Mouse (Mus musculus): ENCODE results near the gene Lrrc4c.

Lrrc4c gene

DNA sequence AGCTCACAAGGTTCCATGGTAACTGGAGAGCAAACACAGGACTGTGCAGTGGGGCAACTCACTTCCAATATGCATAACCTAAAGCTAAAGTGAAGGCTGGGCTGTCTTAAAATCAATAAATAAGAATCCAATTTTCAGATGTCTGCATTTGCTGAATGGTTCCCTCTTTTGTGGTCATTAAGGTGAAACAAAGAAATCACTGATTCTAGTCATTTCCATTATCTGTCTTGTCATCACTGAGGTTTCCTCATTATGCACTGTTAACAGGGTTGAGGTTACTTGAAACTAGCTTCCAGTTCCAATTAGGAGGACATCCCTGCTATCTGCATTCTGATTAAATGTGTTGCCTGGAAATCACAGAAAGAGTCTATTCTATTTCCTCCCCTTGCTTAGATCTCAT, 1291.5 kb downstream of the Lrrc4c start:
- DNase-seq (ENCODE audit: low spot score) = no peak

DNA sequence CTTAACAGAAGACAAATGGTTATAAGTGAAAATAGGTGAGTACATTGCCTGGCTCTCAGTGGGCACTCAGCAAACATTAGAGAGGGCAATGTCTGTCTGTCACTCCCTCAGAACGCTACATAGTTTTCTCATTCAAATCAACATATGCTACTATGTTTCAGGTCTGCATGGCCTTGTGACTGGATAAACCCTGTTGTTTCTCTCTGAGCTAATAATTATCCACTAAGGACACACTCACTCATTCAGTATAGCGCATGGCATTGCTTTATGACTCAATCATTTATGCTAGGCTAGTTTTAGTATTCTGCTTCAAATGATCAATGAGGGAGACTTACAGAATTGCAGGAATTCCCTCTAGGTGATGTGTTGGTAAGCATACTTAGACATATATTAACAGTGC, 1292.6 kb downstream of the Lrrc4c start:
- DNase-seq (ENCODE audit: low spot score) = no peak

DNA sequence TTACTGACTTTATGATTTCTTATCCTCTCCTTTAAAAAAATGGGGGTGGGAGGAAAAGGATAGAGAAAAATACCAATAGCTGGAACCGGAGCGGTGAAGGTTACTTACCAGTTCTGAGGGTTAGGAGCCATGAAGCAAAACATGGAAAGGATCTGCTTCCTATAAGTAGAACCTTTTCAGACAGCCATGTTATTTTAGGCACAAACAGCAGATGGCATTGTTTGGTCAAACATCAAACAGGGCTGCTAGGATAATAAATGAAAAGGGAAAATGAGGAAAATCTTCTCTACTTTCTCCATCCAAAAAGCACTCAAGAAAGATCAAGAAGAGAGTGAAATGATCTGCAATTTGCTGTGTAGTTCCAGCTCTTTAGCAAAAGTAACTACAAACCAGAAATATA, 1296.8 kb downstream of the Lrrc4c start:
- DNase-seq (ENCODE audit: low spot score) = peak; percentile 44

DNA sequence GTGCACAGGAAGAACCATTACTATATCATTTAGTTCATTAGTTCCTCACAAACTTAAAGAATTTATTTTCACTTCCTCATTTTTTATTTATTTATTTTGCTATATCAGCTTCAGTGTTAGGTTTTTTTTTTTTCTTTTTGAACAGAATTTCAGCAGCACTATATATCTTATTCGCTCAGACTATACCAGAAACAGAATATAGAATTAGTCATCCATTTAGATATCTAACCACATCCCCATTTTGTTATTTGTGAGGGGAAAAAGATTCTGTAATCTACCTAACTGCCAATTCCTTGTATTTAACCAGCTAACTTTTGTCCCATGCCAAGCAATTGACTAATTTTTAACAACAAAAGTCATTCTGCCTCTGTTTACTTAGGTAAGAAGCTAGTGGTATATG, 1300.6 kb downstream of the Lrrc4c start:
- DNase-seq (ENCODE audit: low spot score) = no peak

DNA sequence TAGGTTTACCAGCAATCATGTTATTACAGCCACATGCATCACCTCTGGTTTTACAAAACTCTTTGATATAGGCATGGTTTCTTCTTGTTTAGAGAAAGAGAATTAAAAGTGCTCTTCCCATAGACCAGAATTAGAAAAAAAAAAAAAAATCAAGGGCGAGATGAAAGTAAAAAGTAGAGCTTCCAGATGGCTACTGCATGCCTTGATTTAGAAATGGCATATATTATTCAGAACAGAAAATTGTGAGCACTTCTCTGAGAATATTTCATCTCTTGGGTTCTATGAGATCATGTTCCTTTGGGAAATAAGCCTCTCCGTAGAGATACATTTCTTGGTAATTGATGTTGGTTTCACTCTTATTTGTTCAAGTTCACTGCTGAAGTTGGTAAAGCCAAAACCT, 1322.0 kb downstream of the Lrrc4c start:
- no peak for DNase-seq (ENCODE audit: low spot score)

DNA sequence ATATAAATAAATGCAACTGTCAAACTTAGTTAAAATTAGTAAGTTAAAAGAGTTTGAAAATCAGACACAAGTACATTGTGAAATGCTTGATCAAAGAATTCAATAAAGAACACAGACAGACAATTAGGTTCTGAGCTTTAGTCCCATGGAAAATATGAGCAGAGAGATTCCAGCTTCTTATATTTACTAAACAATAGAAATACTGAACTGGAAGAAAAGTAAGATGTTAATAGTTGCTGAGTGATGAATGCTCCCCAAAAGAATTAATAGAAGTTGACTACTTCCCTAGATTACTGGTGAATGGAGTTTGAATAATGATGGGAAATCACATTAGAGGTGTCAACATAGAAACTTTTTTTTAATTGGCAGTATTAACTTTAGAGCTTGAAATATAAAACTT, 1323.7 kb downstream of the Lrrc4c start:
- no peak for DNase-seq (ENCODE audit: low spot score)

DNA sequence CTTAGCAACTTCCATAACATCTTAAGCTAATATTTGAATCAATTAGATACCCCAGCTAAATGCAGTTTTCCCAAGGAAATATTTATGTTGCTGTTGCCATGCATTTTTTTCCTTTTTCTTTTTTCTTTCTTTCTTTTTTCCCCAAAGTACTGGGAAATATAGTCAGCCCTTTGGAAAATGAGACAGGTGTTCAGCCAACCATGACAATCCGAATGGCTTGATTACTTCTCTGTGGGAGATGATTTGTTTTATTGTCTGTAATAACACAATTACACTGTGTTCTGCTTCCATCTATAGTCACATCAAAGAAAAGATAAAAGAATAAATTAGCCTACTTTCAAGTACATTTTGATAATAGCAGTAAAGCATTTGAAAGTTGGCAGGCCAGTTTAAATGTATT, 1334.7 kb downstream of the Lrrc4c start:
- no peak for DNase-seq (ENCODE audit: low spot score)

Data from embryo, embryonic 10.5 days (tissue).